Mouse (Mus musculus): ENCODE results near the gene Sufu. TPM values are rescaled to one million over a fixed set of nuclear protein-coding genes. Genes with fewer than 3 reads are reported as not detected.

Gene Sufu
- polyA plus RNA-seq, 1 experiment from 2014 or later: 33.8 TPM

DNA sequence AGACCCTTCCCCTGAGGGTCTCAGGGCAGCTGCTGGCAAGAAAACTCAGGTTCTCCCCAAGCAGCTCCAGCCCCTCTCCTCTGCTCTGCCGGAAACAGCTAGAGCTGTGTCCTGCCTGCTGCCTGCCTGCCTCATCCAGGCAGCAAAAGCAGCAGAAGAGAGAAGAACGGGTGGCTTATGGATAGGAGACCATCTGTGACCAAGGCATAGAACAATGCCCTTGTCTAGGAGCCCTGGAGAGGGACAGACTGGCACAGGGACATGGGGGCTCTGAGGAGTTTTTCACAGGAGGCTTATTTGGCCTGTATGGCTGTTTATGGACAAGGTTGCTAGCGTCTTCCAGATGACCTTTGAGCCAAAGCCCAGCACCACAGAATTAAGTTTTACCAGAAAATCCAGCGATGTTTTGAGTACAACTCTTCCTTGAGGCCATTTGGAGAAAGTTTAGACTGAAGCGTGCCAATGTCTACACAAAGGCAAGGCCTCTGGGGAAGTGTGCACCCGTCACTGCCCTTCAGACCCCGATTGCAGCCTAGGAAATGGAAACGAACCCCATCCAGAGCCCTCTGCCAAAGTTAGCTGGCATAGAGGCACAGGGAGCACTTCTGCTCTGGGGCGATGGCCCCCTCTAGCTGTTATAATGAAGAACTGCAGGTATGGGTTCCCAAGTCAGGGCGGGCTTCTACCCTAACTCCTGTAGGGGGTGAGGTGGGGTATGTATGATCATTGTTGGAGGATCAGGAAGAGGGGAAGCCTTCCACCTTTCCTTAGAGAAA is 55.5 kb downstream of the Sufu start:
- Histone ChIP-seq H3K4me2 (ENCODE audit: low read depth, low read length) (no peak overlapping the region), H3K27ac (ENCODE audit: low read length) (no peak overlapping the region; the same call in 1 of the 2 replicates), H3K9ac (ENCODE audit: low read length) (no peak overlapping the region), H3K9me3 (ENCODE audit: control insufficient read depth, low read length) (no peaks in the 10 kb centered on the region), H3K4me1 (replicated peaks; ENCODE audit: control insufficient read depth, insufficient read depth, low read length) (peaks cover 50% of the 10 kb centered on the region), H3K27me3 (ENCODE audit: control insufficient read depth, insufficient read depth, low read depth, low read length) (no peaks in the 10 kb centered on the region), H3K4me3 (ENCODE audit: low read length) (no peak overlapping the region), H3K36me3 (ENCODE audit: control insufficient read depth, insufficient read depth, low read length) (0 out of 2 replicates have a peak, but pooled peaks cover 2% of the 10 kb centered on the region)
- 38% methylated on average over 10 of the region's 10 CpGs for WGBS
- ATAC-seq (ENCODE audit: low read depth): no peak

DNA sequence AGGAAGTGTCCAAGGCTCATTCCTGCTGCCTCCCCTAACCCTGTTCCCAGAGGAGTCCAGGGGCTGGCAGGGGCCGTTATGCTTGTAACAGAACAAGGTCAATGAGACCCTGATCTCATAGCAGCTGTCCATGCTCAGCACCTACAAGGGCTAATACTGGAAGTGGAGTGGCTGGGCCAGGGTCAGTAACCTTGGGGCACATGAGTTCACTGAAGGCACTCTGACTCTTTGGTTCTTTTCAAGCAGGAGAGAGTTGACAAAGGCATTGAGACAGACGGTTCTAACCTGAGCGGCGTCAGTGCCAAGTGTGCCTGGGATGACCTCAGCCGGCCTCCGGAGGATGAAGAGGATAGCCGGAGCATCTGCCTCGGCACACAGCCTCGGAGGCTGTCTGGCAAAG is 56.2 kb downstream of the Sufu start:
- WGBS: 65% methylated on average over 9 of the region's 9 CpGs
- Histone ChIP-seq H3K4me3 (ENCODE audit: low read length) (no peak overlapping the region), H3K4me1 (replicated peaks; ENCODE audit: control insufficient read depth, insufficient read depth, low read length) (peaks cover 51% of the 10 kb centered on the region), H3K27ac (ENCODE audit: low read length) (peak overlapping the region; percentile 75), H3K9ac (ENCODE audit: low read length) (no peak overlapping the region), H3K4me2 (ENCODE audit: low read depth, low read length) (no peak overlapping the region), H3K27me3 (ENCODE audit: control insufficient read depth, insufficient read depth, low read depth, low read length) (no peaks in the 10 kb centered on the region), H3K9me3 (ENCODE audit: control insufficient read depth, low read length) (no peaks in the 10 kb centered on the region), H3K36me3 (ENCODE audit: control insufficient read depth, insufficient read depth, low read length) (0 out of 2 replicates have a peak, but pooled peaks cover 2% of the 10 kb centered on the region)
- ATAC-seq (ENCODE audit: low read depth): no peak

DNA sequence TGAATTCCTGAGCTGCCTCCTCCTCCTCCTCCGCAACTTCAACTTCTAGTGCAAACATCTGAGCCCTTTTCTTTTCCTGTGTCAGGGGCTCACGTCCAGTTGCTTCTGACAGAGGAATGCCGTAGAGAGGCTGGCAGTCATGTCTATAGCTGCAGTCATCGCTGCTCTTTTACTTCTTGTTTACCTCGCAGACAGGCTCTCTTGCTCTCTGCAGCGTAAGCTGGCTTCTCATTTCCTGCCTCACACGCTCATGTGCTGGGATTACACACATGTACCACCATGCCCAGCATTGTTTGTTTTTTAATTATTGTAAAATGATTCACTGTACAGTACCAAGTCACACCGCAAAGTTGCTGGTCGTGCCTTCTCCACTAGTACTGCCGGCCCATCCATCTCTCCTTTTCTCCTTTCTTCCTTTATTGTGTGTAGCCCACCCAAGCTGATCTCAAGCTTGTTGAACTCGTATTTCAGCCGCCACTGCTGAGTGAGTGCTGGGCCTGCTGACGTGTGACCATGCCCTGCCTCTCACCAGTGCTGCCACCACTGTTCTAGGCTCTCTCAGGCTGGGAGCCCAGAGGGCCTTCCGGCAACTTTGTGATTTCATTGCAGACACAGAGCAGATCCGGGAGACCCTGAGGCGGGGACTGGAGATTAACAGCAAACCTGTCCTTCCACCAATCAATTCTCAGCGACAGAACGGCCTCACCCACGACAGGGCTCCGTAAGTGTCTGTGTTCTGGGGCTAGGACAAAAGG is 57.6 kb downstream of the Sufu start:
- peak; percentile 32 for ATAC-seq (ENCODE audit: low read depth)
- Histone ChIP-seq H3K4me1 (replicated peaks; ENCODE audit: control insufficient read depth, insufficient read depth, low read length) (peaks cover 53% of the 10 kb centered on the region), H3K9ac (ENCODE audit: low read length) (peak overlapping the region; percentile 39), H3K9me3 (ENCODE audit: control insufficient read depth, low read length) (no peaks in the 10 kb centered on the region), H3K4me3 (ENCODE audit: low read length) (no peak overlapping the region), H3K27me3 (ENCODE audit: control insufficient read depth, insufficient read depth, low read depth, low read length) (no peaks in the 10 kb centered on the region), H3K27ac (ENCODE audit: low read length) (peak overlapping the region; percentile 75), H3K4me2 (ENCODE audit: low read depth, low read length) (no peak overlapping the region), H3K36me3 (ENCODE audit: control insufficient read depth, insufficient read depth, low read length) (0 out of 2 replicates have a peak, but pooled peaks cover 2% of the 10 kb centered on the region)
- WGBS: 20% methylated on average over 20 of the region's 20 CpGs

DNA sequence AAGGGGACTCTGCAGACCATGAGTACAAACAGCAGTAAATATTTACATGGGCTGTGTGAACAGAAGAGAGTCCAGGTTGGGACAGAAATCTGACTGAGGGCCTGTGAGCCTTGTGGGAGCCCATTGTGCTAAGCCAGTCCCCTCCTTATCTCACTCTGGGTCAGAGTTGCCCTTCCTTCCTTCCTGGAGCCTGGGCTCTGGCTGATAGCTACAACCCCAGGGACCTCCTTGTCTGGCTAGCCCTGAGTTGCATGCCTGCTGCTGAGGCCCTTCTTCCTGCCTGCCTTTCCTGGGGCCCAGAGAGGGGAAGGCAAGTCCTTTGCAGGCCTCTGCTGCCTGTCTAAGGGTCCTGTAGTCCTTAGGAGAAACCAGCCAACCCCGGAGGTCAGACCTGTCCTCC is 58.3 kb downstream of the Sufu start:
- H3K27me3 ChIP-seq (ENCODE audit: control insufficient read depth, insufficient read depth, low read depth, low read length): no peaks in the 10 kb centered on the region
- H3K9ac ChIP-seq (ENCODE audit: low read length): peak overlapping the region; percentile 39
- no peaks in the 10 kb centered on the region for H3K9me3 ChIP-seq (ENCODE audit: control insufficient read depth, low read length)
- 17% methylated on average over 1 of the region's 1 CpGs for WGBS
- no peak overlapping the region for H3K4me3 ChIP-seq (ENCODE audit: low read length)
- 0 out of 2 replicates have a peak, but pooled peaks cover 2% of the 10 kb centered on the region for H3K36me3 ChIP-seq (ENCODE audit: control insufficient read depth, insufficient read depth, low read length)
- peak; percentile 82 for ATAC-seq (ENCODE audit: low read depth)
- no peak overlapping the region; the same call in 1 of the 2 replicates for H3K4me2 ChIP-seq (ENCODE audit: low read depth, low read length)
- peaks cover 54% of the 10 kb centered on the region for H3K4me1 ChIP-seq (replicated peaks; ENCODE audit: control insufficient read depth, insufficient read depth, low read length)
- peak overlapping the region; percentile 75 for H3K27ac ChIP-seq (ENCODE audit: low read length)

DNA sequence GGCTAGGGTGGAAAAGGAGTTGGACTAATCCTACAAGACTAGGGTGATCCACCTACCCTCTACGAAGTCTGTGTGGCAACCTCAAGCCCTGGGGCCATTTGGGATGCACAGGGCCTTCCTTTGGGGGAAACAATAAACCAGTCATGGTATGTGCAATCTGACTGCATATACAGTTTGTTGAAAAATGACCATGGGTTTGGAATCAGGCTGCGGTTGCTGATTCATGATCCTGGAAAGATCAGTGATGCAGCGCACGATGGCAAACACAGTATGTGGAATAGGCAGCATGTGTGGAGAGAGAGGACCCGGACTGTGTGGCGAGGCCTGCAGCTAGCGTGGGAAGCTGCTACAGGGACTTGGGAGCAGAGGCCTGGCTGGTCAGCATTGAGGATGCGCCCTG is 58.9 kb downstream of the Sufu start:
- Histone ChIP-seq H3K9me3 (ENCODE audit: control insufficient read depth, low read length) (no peaks in the 10 kb centered on the region), H3K36me3 (ENCODE audit: control insufficient read depth, insufficient read depth, low read length) (0 out of 2 replicates have a peak, but pooled peaks cover 3% of the 10 kb centered on the region), H3K27me3 (ENCODE audit: control insufficient read depth, insufficient read depth, low read depth, low read length) (no peaks in the 10 kb centered on the region), H3K27ac (ENCODE audit: low read length) (peak overlapping the region; percentile 75), H3K4me1 (replicated peaks; ENCODE audit: control insufficient read depth, insufficient read depth, low read length) (peaks cover 54% of the 10 kb centered on the region), H3K4me3 (ENCODE audit: low read length) (no peak overlapping the region), H3K9ac (ENCODE audit: low read length) (peak overlapping the region; percentile 39), H3K4me2 (ENCODE audit: low read depth, low read length) (no peak overlapping the region)
- 78% methylated on average over 8 of the region's 8 CpGs for WGBS
- no peak for ATAC-seq (ENCODE audit: low read depth)

DNA sequence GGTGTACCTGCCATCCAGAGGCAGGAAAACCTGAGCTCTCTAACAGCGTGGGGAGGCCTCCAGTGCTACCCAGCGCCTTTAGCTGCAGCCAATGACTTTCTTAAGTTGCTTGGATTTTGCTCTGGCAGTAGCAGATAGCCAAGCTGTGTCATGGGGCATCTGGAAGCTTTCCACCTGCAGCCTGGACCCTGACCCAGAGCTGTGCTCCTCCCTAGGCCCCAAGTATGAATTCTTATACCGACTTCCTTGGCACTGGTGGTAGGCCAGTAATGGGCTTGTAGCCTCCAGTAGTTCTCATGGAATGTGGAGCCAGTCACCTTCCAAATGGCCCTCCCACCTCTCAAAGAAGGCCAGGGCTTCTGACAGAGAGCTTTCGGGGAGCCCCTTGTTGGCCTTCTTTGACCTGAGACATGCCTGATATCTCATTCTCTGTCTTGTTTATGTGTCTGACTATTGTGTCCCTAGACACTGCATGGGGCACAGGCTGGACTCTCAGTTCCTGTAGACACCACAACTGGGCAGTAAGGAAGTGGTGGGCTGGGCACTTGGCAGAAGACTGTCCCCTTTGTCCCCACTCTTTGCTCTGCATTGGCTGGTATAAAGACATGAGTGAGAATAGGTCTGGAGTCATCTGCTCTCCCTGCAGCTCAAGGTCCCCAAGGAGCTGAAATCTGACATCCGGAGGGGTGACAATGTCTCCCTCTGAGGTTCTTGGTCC is 59.5 kb downstream of the Sufu start:
- Histone ChIP-seq H3K36me3 (ENCODE audit: control insufficient read depth, insufficient read depth, low read length) (0 out of 2 replicates have a peak, but pooled peaks cover 4% of the 10 kb centered on the region), H3K4me3 (ENCODE audit: low read length) (no peak overlapping the region), H3K4me1 (replicated peaks; ENCODE audit: control insufficient read depth, insufficient read depth, low read length) (peaks cover 54% of the 10 kb centered on the region), H3K27me3 (ENCODE audit: control insufficient read depth, insufficient read depth, low read depth, low read length) (no peaks in the 10 kb centered on the region), H3K9ac (ENCODE audit: low read length) (peak overlapping the region; percentile 17; the same call in 1 of the 2 replicates), H3K4me2 (ENCODE audit: low read depth, low read length) (no peak overlapping the region), H3K27ac (ENCODE audit: low read length) (peak overlapping the region; percentile 75), H3K9me3 (ENCODE audit: control insufficient read depth, low read length) (no peaks in the 10 kb centered on the region)
- 0 out of 2 replicates have a peak, but pooled peaks have one; percentile 22 for ATAC-seq (ENCODE audit: low read depth)
- 68% methylated on average over 5 of the region's 5 CpGs for WGBS

DNA sequence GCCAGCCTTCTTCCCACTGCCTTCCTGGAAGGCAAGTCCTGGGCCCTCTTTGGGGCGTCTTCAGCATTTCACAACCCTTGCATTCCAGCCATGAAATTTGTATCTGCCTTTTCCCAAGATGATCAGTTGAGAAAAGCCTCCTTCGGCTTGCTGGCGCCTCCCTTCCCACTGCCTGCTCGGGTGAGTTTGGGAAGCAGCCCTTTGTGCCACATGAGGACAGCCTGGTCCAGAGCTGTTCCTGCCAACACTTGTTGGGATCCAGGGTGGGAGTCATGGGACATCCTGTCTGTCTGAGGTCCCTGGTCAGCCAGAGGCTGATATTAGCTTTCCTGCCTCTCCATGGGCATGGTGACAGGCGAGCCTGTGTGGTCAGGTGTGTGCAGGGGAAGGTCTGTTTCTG is 61.1 kb downstream of the Sufu start:
- no peaks in the 10 kb centered on the region for H3K9me3 ChIP-seq (ENCODE audit: control insufficient read depth, low read length)
- no peak for ATAC-seq (ENCODE audit: low read depth)
- H3K4me1 ChIP-seq (replicated peaks; ENCODE audit: control insufficient read depth, insufficient read depth, low read length): peaks cover 51% of the 10 kb centered on the region
- H3K27ac ChIP-seq (ENCODE audit: low read length): 0 out of 2 replicates have a peak overlapping the region, but pooled peaks have one; percentile 24
- WGBS: 79% methylated on average over 5 of the region's 5 CpGs
- H3K27me3 ChIP-seq (ENCODE audit: control insufficient read depth, insufficient read depth, low read depth, low read length): no peaks in the 10 kb centered on the region
- no peak overlapping the region for H3K9ac ChIP-seq (ENCODE audit: low read length)
- H3K36me3 ChIP-seq (ENCODE audit: control insufficient read depth, insufficient read depth, low read length): peaks cover 11% of the 10 kb centered on the region
- H3K4me3 ChIP-seq (ENCODE audit: low read length): no peak overlapping the region
- H3K4me2 ChIP-seq (ENCODE audit: low read depth, low read length): no peak overlapping the region

DNA sequence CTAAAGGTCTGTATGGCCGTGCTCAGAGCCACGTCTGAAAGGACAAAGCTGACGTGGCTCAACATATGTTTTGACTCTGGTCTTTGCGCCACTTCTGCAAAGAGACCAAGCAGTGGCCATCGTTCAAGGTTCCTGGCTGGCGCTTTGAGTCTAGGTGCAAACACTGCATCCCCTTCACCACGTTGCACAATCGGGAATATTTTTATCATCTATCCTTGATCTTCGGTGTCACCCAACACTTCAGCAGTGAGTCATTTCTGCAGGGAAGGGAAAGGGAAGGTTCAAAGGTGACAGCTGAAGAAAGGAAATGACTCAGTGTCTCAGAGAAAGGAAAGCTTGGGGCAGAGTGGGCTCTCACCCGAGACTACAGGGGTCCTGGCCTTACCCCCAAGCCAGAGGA is 62.6 kb downstream of the Sufu start:
- peaks cover 36% of the 10 kb centered on the region for H3K4me1 ChIP-seq (replicated peaks; ENCODE audit: control insufficient read depth, insufficient read depth, low read length)
- H3K9me3 ChIP-seq (ENCODE audit: control insufficient read depth, low read length): no peaks in the 10 kb centered on the region
- H3K27ac ChIP-seq (ENCODE audit: low read length): no peak overlapping the region
- H3K27me3 ChIP-seq (ENCODE audit: control insufficient read depth, insufficient read depth, low read depth, low read length): no peaks in the 10 kb centered on the region
- ATAC-seq (ENCODE audit: low read depth): no peak
- no peak overlapping the region for H3K4me3 ChIP-seq (ENCODE audit: low read length)
- peaks cover 17% of the 10 kb centered on the region for H3K36me3 ChIP-seq (ENCODE audit: control insufficient read depth, insufficient read depth, low read length)
- H3K4me2 ChIP-seq (ENCODE audit: low read depth, low read length): no peak overlapping the region
- 0 out of 2 replicates have a peak overlapping the region, but pooled peaks have one; percentile 24 for H3K9ac ChIP-seq (ENCODE audit: low read length)
- 49% methylated on average over 10 of the region's 10 CpGs for WGBS
